Mouse (Mus musculus): Measurements from ENCODE around the gene Nfic. TPM values are rescaled to one million over a fixed set of nuclear protein-coding genes. Genes with fewer than 3 reads are reported as not detected.

Nfic gene
- total RNA-seq, 2 experiments from 2014 or later: 262 to 320 TPM

- intact Hi-C loops (cut with DNase I; ENCODE audit: low total_unique reads): no loop called here
- DNase-seq: no peak
These were observed 32.6 kb upstream of the Nfic start for GRCm38 (mm10) chr10:81488081-81488480.

GRCm38 (mm10) chr10:81486496-81486895 lies 31.1 kb upstream of the Nfic start:
- no peak for DNase-seq
- intact Hi-C loops (cut with DNase I; ENCODE audit: low total_unique reads): no loop called here

GRCm38 (mm10) chr10:81485479-81486018 lies 30.1 kb upstream of the Nfic start:
- DNase-seq: no peak
- intact Hi-C loops (cut with DNase I; ENCODE audit: low total_unique reads): no loop called here

GRCm38 (mm10) chr10:81485060-81485449 lies 29.6 kb upstream of the Nfic start:
- intact Hi-C loops (cut with DNase I; ENCODE audit: low total_unique reads): no loop called here
- no peak for DNase-seq

- DNase-seq: no peak
- intact Hi-C loops (cut with DNase I; ENCODE audit: low total_unique reads): no loop called here
These were observed 29.1 kb upstream of the Nfic start for GRCm38 (mm10) chr10:81484441-81485059.

- intact Hi-C loops (cut with DNase I; ENCODE audit: low total_unique reads): no loop called here
These were observed 28.5 kb upstream of the Nfic start for GRCm38 (mm10) chr10:81483983-81484382.

GRCm38 (mm10) chr10:81482533-81482889 lies 27.1 kb upstream of the Nfic start, which contains the start of gene Celf5:
Gene Celf5, minus strand, starts transcription at chr10:81482709.
- DNase-seq: no peak

More at GRCm38 (mm10) chr10:81483983-81484382, 28.5 kb upstream of the Nfic start:
- no peak for DNase-seq

GRCm38 (mm10) chr10:81481605-81482532 lies 26.4 kb upstream of the Nfic start:
- DNase-seq: no peak
- intact Hi-C loops (cut with DNase I; ENCODE audit: low total_unique reads): no loop called here

More at GRCm38 (mm10) chr10:81482533-81482889, 27.1 kb upstream of the Nfic start, which contains the start of gene Celf5:
- intact Hi-C loops (cut with DNase I; ENCODE audit: low total_unique reads): no loop called here

GRCm38 (mm10) chr10:81474461-81474860 lies 19.0 kb upstream of the Nfic start:
- no peak for DNase-seq
- intact Hi-C loops (cut with DNase I; ENCODE audit: low total_unique reads): no loop called here

GRCm38 (mm10) chr10:81473003-81473451 lies 17.6 kb upstream of the Nfic start:
- intact Hi-C loops (cut with DNase I; ENCODE audit: low total_unique reads): no loop called here
- DNase-seq: no peak

GRCm38 (mm10) chr10:81472403-81473002 lies 17.1 kb upstream of the Nfic start:
- intact Hi-C loops (cut with DNase I; ENCODE audit: low total_unique reads): no loop called here
- no peak for DNase-seq

- intact Hi-C loops (cut with DNase I; ENCODE audit: low total_unique reads): no loop called here
- DNase-seq: no peak
These were observed 15.0 kb upstream of the Nfic start for GRCm38 (mm10) chr10:81470454-81470853.

- DNase-seq: no peak
- intact Hi-C loops (cut with DNase I; ENCODE audit: low total_unique reads): no loop called here
These were observed 13.8 kb upstream of the Nfic start for GRCm38 (mm10) chr10:81469253-81469652.

- intact Hi-C loops (cut with DNase I; ENCODE audit: low total_unique reads): no loop called here
- DNase-seq: peak; percentile 3
These were observed 12.3 kb upstream of the Nfic start for GRCm38 (mm10) chr10:81467670-81468235.

GRCm38 (mm10) chr10:81466881-81467280 lies 11.4 kb upstream of the Nfic start:
- DNase-seq: peak; percentile 3
- intact Hi-C loops (cut with DNase I; ENCODE audit: low total_unique reads): no loop called here

GRCm38 (mm10) chr10:81466066-81466465 lies 10.6 kb upstream of the Nfic start:
- no peak for DNase-seq
- intact Hi-C loops (cut with DNase I; ENCODE audit: low total_unique reads): no loop called here

- DNase-seq: peak; percentile 3
- intact Hi-C loops (cut with DNase I; ENCODE audit: low total_unique reads): no loop called here
These were observed 9.8 kb upstream of the Nfic start for GRCm38 (mm10) chr10:81465265-81465645.

GRCm38 (mm10) chr10:81464405-81465264 lies 9.2 kb upstream of the Nfic start:
- intact Hi-C loops (cut with DNase I; ENCODE audit: low total_unique reads): no loop called here
- DNase-seq: peak; percentile 66

GRCm38 (mm10) chr10:81463531-81463930 lies 8.1 kb upstream of the Nfic start:
- intact Hi-C loops (cut with DNase I; ENCODE audit: low total_unique reads): no loop called here

More at GRCm38 (mm10) chr10:81463531-81463930, 8.1 kb upstream of the Nfic start:
- DNase-seq: no peak

Measured in gastrocnemius, postnatal 14 days (tissue).